ENCODE assay signal across 7 mouse cellular contexts in genomic region chr12:21426065-21426940, GRCm38 (mm10). TPM values are rescaled to one million over a fixed set of nuclear protein-coding genes. Genes with fewer than 3 reads are reported as not detected.
DNase-seq lines count a peak whose midpoint lies in the region; ATAC-seq and TF ChIP-seq lines count a peak whose summit lies in the region.

No protein-coding gene starts in this region.

- H3K36me3 ChIP-seq in forebrain, embryonic 12.5 days (replicated peaks) = no peaks in the 10 kb centered on the region
- no peaks in the 10 kb centered on the region for H3K36me3 ChIP-seq in hindbrain, embryonic 11.5 days (ENCODE audit: control insufficient read depth, insufficient read depth, low read length)
- no peaks in the 10 kb centered on the region for H3K36me3 ChIP-seq in limb, embryonic 11.5 days (ENCODE audit: control insufficient read depth, insufficient read depth, low read length)
- no peaks in the 10 kb centered on the region for H3K36me3 ChIP-seq in stomach, postnatal 0 days (ENCODE audit: control insufficient read depth, insufficient read depth, low read length)

- H3K4me1 ChIP-seq in forebrain, embryonic 12.5 days = peaks cover 21% of the 10 kb centered on the region
- H3K4me1 ChIP-seq in hindbrain, embryonic 11.5 days (replicated peaks; ENCODE audit: control insufficient read depth, insufficient read depth, low read length) = 0 out of 2 replicates have a peak, but pooled peaks cover 3% of the 10 kb centered on the region
- no peaks in the 10 kb centered on the region for H3K4me1 ChIP-seq in limb, embryonic 11.5 days (ENCODE audit: control insufficient read depth, insufficient read depth, low read length)
- peaks cover 4% of the 10 kb centered on the region for H3K4me1 ChIP-seq in stomach, postnatal 0 days (replicated peaks; ENCODE audit: control insufficient read depth, insufficient read depth)

- H3K4me2 ChIP-seq in forebrain, embryonic 12.5 days = peak overlapping the region; percentile 36
- peak overlapping the region; percentile 25 for H3K4me2 ChIP-seq in hindbrain, embryonic 11.5 days (replicated peaks; ENCODE audit: low read depth, low read length)
- H3K4me2 ChIP-seq in limb, embryonic 11.5 days (ENCODE audit: low read depth, severe bottlenecking) = no peak overlapping the region; the same call in 1 of the 2 replicates
- peak overlapping the region; percentile 53 for H3K4me2 ChIP-seq in stomach, postnatal 0 days (replicated peaks; ENCODE audit: low read depth)

- no peak for TF ChIP-seq CTCF in stomach, postnatal 0 days (IDR thresholded peaks at IDR 0.05; ENCODE audit: low read depth)

- peak overlapping the region; percentile 11 for H3K4me3 ChIP-seq in forebrain, embryonic 12.5 days (replicated peaks)
- 0 out of 2 replicates have a peak overlapping the region, but pooled peaks have one; percentile 10 for H3K4me3 ChIP-seq in hindbrain, embryonic 11.5 days (ENCODE audit: low read depth, low read length)
- no peak overlapping the region for H3K4me3 ChIP-seq in limb, embryonic 11.5 days (ENCODE audit: low read depth, low read length)
- H3K4me3 ChIP-seq in stomach, postnatal 0 days (ENCODE audit: low read depth, low read length) = peak overlapping the region; percentile 31

- peak; percentile 70 for ATAC-seq in forebrain, embryonic 12.5 days (ENCODE audit: low FRiP score)
- ATAC-seq in hindbrain, embryonic 11.5 days (ENCODE audit: low FRiP score) = peak; percentile 81
- ATAC-seq in limb, embryonic 11.5 days (ENCODE audit: insufficient number of reproducible peaks, low FRiP score, low TSS enrichment, low read depth) = no peak
- peak; percentile 88 for ATAC-seq in stomach, postnatal 0 days (ENCODE audit: low FRiP score, low TSS enrichment)

- H3K9ac ChIP-seq in forebrain, embryonic 12.5 days = no peak overlapping the region
- H3K9ac ChIP-seq in hindbrain, embryonic 11.5 days (ENCODE audit: low read depth, low read length) = 0 out of 2 replicates have a peak overlapping the region, but pooled peaks have one; percentile 34
- no peak overlapping the region; the same call in 1 of the 2 replicates for H3K9ac ChIP-seq in limb, embryonic 11.5 days (ENCODE audit: low read length)
- H3K9ac ChIP-seq in stomach, postnatal 0 days (ENCODE audit: low read length) = peak overlapping the region; percentile 32; the same call in 1 of the 2 replicates

- peak; percentile 29 for DNase-seq in CD4-positive, CD25-positive, alpha-beta regulatory T cell, adult 2 months (ENCODE audit: low read depth, low spot score)
- DNase-seq in Muller cell, postnatal 12 days (ENCODE audit: inconsistent ontology term) = peak; percentile 82
- DNase-seq in hindbrain, embryonic 11.5 days (ENCODE audit: low spot score) = peak; percentile 48
- DNase-seq in limb, embryonic 11.5 days (ENCODE audit: low spot score) = peak; percentile 27
- peak; percentile 54 for DNase-seq in mesoderm, embryonic 11.5 days (ENCODE audit: low read depth, low spot score)
- peak; percentile 65 for DNase-seq in stomach, postnatal 0 days (ENCODE audit: low spot score)

- H3K27me3 ChIP-seq in forebrain, embryonic 12.5 days = no peaks in the 10 kb centered on the region
- no peaks in the 10 kb centered on the region for H3K27me3 ChIP-seq in hindbrain, embryonic 11.5 days (ENCODE audit: control insufficient read depth, insufficient read depth, low read length)
- no peaks in the 10 kb centered on the region for H3K27me3 ChIP-seq in limb, embryonic 11.5 days (ENCODE audit: control insufficient read depth, insufficient read depth, low read length)
- no peaks in the 10 kb centered on the region for H3K27me3 ChIP-seq in stomach, postnatal 0 days (ENCODE audit: control insufficient read depth, insufficient read depth, low read length)

- 0 out of 2 replicates have a peak overlapping the region, but pooled peaks have one; percentile 31 for H3K27ac ChIP-seq in forebrain, embryonic 12.5 days
- no peak overlapping the region for H3K27ac ChIP-seq in hindbrain, embryonic 11.5 days (ENCODE audit: low read depth, low read length)
- H3K27ac ChIP-seq in limb, embryonic 11.5 days (replicated peaks; ENCODE audit: low read depth, low read length) = no peak overlapping the region
- H3K27ac ChIP-seq in stomach, postnatal 0 days (replicated peaks) = peak overlapping the region; percentile 80

- 13% methylated on average over 15 of the region's 16 CpGs for WGBS in forebrain, embryonic 12.5 days
- WGBS in hindbrain, embryonic 11.5 days = 12% methylated on average over 16 of the region's 16 CpGs
- 34% methylated on average over 16 of the region's 16 CpGs for WGBS in limb, embryonic 11.5 days
- WGBS in stomach, postnatal 0 days = 3% methylated on average over 16 of the region's 16 CpGs

- no peaks in the 10 kb centered on the region for H3K9me3 ChIP-seq in forebrain, embryonic 12.5 days
- no peaks in the 10 kb centered on the region for H3K9me3 ChIP-seq in hindbrain, embryonic 11.5 days (ENCODE audit: control insufficient read depth, low read length)
- H3K9me3 ChIP-seq in limb, embryonic 11.5 days (ENCODE audit: control insufficient read depth, low read length) = no peaks in the 10 kb centered on the region
- H3K9me3 ChIP-seq in stomach, postnatal 0 days (ENCODE audit: control insufficient read depth, low read length) = no peaks in the 10 kb centered on the region

- TF ChIP-seq EP300 in stomach, postnatal 0 days (optimal IDR thresholded peaks at IDR 0.05) = no peak

RNA-seq across cellular contexts. Expression of gene Ywhaq, which starts 8.9 kb away (rescaled TPM):
- polyA plus RNA-seq in forebrain, embryonic 12.5 days (2016; fragmentation: Nextera tagmentation; extraction: Ambion mirVana) = 1,153 and 1,229 TPM in 2 replicates
- 1,238 and 1,304 TPM in 2 replicates for polyA plus RNA-seq in hindbrain, embryonic 11.5 days (2014; fragmentation: Nextera tagmentation; extraction: Ambion mirVana)
- polyA plus RNA-seq in limb, embryonic 11.5 days (2014; fragmentation: Nextera tagmentation; extraction: Ambion mirVana) = 897 and 917 TPM in 2 replicates
- 371 and 384 TPM in 2 replicates for polyA plus RNA-seq in stomach, postnatal 0 days (2015; fragmentation: Nextera tagmentation; extraction: Ambion mirVana)

RNA-seq across cellular contexts. Expression of gene Adam17, which starts 52.9 kb away (rescaled TPM):
- polyA plus RNA-seq in forebrain, embryonic 12.5 days (2016; fragmentation: Nextera tagmentation; extraction: Ambion mirVana) = 33.7 and 39.3 TPM in 2 replicates
- 37.5 and 38.2 TPM in 2 replicates for polyA plus RNA-seq in hindbrain, embryonic 11.5 days (2014; fragmentation: Nextera tagmentation; extraction: Ambion mirVana)
- polyA plus RNA-seq in limb, embryonic 11.5 days (2014; fragmentation: Nextera tagmentation; extraction: Ambion mirVana) = 41.7 and 44.4 TPM in 2 replicates
- polyA plus RNA-seq in stomach, postnatal 0 days (2015; fragmentation: Nextera tagmentation; extraction: Ambion mirVana) = 16.2 and 16.9 TPM in 2 replicates

Comparison
In these comparisons a context has a peak if more than half of its experiments do, and no peak if none do; other contexts are left out.
1. DNase-seq: peak in every context shown above with its lines; median percentile 82 in Muller cell, postnatal 12 days; 65 in stomach, postnatal 0 days; 54 in mesoderm, embryonic 11.5 days; 48 in hindbrain, embryonic 11.5 days; 29 in CD4-positive, CD25-positive, alpha-beta regulatory T cell, adult 2 months; 27 in limb, embryonic 11.5 days.
2. H3K27ac ChIP-seq: peak in forebrain, embryonic 12.5 days (single experiment) and stomach, postnatal 0 days (single experiment); none in hindbrain, embryonic 11.5 days (single experiment) and limb, embryonic 11.5 days (single experiment).
3. H3K9ac ChIP-seq: peak in hindbrain, embryonic 11.5 days (single experiment) and stomach, postnatal 0 days (single experiment); none in forebrain, embryonic 12.5 days (single experiment) and limb, embryonic 11.5 days (single experiment).